ENCODE assay signal across 8 mouse cellular contexts in the genomic region with DNA sequence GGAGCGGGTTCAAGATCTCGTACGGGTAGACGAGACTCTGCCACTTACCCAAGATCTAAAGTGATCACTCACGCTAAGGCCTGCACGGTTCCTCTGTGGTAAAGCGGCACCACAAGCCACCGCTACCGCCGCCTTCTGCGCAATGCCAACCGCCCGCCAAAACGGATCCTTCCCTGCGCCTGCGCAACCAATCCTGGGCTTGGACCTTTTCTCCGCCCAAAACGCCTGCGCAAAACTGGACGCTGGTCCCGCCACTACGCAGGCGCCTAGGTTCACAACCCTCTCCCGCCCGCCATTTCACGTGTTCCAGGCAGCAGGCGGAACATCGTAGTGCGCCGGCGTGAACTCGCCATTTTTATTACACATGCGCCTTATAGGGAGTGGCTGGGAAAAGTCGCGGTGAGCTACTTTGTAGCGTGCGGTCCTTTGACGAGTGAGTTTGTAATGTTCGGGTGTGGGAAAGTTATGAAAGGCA. TPM values are rescaled to one million over a fixed set of nuclear protein-coding genes. Genes with fewer than 3 reads are reported as not detected.
DNase-seq lines count a peak whose midpoint lies in the region; ATAC-seq and TF ChIP-seq lines count a peak whose summit lies in the region.

TSS of gene Cbx5 (minus strand) at position 132 of the 475 bp plus-strand sequence.

- WGBS in heart, embryonic 11.5 days (ENCODE audit: insufficient replicate concordance): under 1% methylated on average over 39 of the region's 39 CpGs
- under 1% methylated on average over 39 of the region's 39 CpGs for WGBS in kidney, embryonic 16.5 days
- under 1% methylated on average over 39 of the region's 39 CpGs for WGBS in liver, adult 2 months

- no peaks in the 10 kb centered on the region for H3K9me3 ChIP-seq in erythroblast, embryonic 14.5 days (ENCODE audit: control insufficient read depth, low read length)
- no peaks in the 10 kb centered on the region for H3K9me3 ChIP-seq in heart, embryonic 11.5 days (replicated peaks; ENCODE audit: control insufficient read depth, low read length)
- H3K9me3 ChIP-seq in kidney, embryonic 16.5 days (ENCODE audit: low read length): no peaks in the 10 kb centered on the region

- DNase-seq in B cell, adult 2 months: peak; percentile 95 to 96
- DNase-seq in brain, embryonic 14.5 days (ENCODE audit: low read depth): peak; percentile 99
- DNase-seq in liver, adult 2 months (ENCODE audit: extremely low read depth, low read depth, low spot score): peak; percentile 88
- peak; percentile 98 for DNase-seq in splenic B cell, adult 2 months (ENCODE audit: low read depth, low spot score)

- H3K4me3 ChIP-seq in erythroblast, embryonic 14.5 days (replicated peaks): peak within 1 kb of the TSS; percentile 99
- H3K4me3 ChIP-seq in heart, embryonic 11.5 days (ENCODE audit: low read depth, low read length): peak within 1 kb of the TSS; percentile 88
- peak within 1 kb of the TSS; percentile 55 for H3K4me3 ChIP-seq in kidney, embryonic 16.5 days (ENCODE audit: low read length)
- H3K4me3 ChIP-seq in liver, adult 2 months (ENCODE audit: insufficient read depth, low read depth, low read length): peak within 1 kb of the TSS; percentile 72
- peak within 1 kb of the TSS; percentile 95 for H3K4me3 ChIP-seq in myocyte

- no peak for TF ChIP-seq CTCF in brain, embryonic 14.5 days (IDR thresholded peaks at IDR 0.05; ENCODE audit: borderline replicate concordance, extremely low read depth, insufficient read depth, insufficient read length)
- no peak for TF ChIP-seq CTCF in liver, adult 2 months (IDR thresholded peaks at IDR 0.05; ENCODE audit: low read depth, low read length)

- no peaks in the 10 kb centered on the region for H3K27me3 ChIP-seq in erythroblast, embryonic 14.5 days (ENCODE audit: control insufficient read depth)
- H3K27me3 ChIP-seq in heart, embryonic 11.5 days (ENCODE audit: control insufficient read depth, insufficient read depth, low read length): no peaks in the 10 kb centered on the region
- no peaks in the 10 kb centered on the region for H3K27me3 ChIP-seq in kidney, embryonic 16.5 days (ENCODE audit: insufficient read depth, low read length)
- H3K27me3 ChIP-seq in liver, adult 2 months (ENCODE audit: control insufficient read depth, insufficient read depth, low read length): no peaks in the 10 kb centered on the region
- H3K27me3 ChIP-seq in myocyte (ENCODE audit: control insufficient read depth, insufficient read depth, insufficient read length): no peaks in the 10 kb centered on the region
- no peaks in the 10 kb centered on the region for H3K27me3 ChIP-seq in splenic B cell, adult 2 months (ENCODE audit: control insufficient read depth, insufficient read depth, low read length, poor library complexity, severe bottlenecking)

- ATAC-seq in heart, embryonic 11.5 days (replicated peaks; ENCODE audit: insufficient number of reproducible peaks, low FRiP score, low TSS enrichment): peak; percentile 90
- peak; percentile 96 for ATAC-seq in kidney, embryonic 16.5 days (ENCODE audit: low FRiP score, low TSS enrichment)

- peak within 1 kb of the TSS; percentile 30 for H3ac ChIP-seq in myocyte (ENCODE audit: control insufficient read depth, insufficient read length)

- H3K4me1 ChIP-seq in erythroblast, embryonic 14.5 days (ENCODE audit: control insufficient read depth): peaks cover 51% of the 10 kb centered on the region
- peaks cover 18% of the 10 kb centered on the region for H3K4me1 ChIP-seq in heart, embryonic 11.5 days (ENCODE audit: control insufficient read depth, insufficient read depth, low read length)
- peaks cover 34% of the 10 kb centered on the region for H3K4me1 ChIP-seq in kidney, embryonic 16.5 days (ENCODE audit: insufficient read depth, low read length)
- H3K4me1 ChIP-seq in liver, adult 2 months (ENCODE audit: control insufficient read depth, insufficient read depth, low read length): peaks cover 9% of the 10 kb centered on the region; the same call in 1 of the 2 replicates

- peak within 1 kb of the TSS; percentile 75 for H3K4me2 ChIP-seq in heart, embryonic 11.5 days
- peak within 1 kb of the TSS; percentile 79 for H3K4me2 ChIP-seq in kidney, embryonic 16.5 days (replicated peaks; ENCODE audit: low read depth, low read length)
- H3K4me2 ChIP-seq in myocyte (ENCODE audit: low read depth): peak within 1 kb of the TSS; percentile 89

- no peaks in the 10 kb centered on the region; the same call in 1 of the 2 replicates for H3K79me2 ChIP-seq in liver, adult 2 months (ENCODE audit: control insufficient read depth, insufficient read depth, low read length)
- peaks cover 84% of the 10 kb centered on the region for H3K79me2 ChIP-seq in myocyte (ENCODE audit: control insufficient read depth, insufficient read depth)

- H3K36me3 ChIP-seq in erythroblast, embryonic 14.5 days (ENCODE audit: control insufficient read depth): peaks cover 73% of the 10 kb centered on the region
- peaks cover 16% of the 10 kb centered on the region for H3K36me3 ChIP-seq in heart, embryonic 11.5 days (ENCODE audit: control insufficient read depth, insufficient read depth, low read length)
- peaks cover 33% of the 10 kb centered on the region for H3K36me3 ChIP-seq in kidney, embryonic 16.5 days (ENCODE audit: insufficient read depth, low read length)
- H3K36me3 ChIP-seq in liver, adult 2 months (ENCODE audit: control insufficient read depth, insufficient read depth, low read length): peaks cover 28% of the 10 kb centered on the region
- peaks cover 45% of the 10 kb centered on the region for H3K36me3 ChIP-seq in myocyte (ENCODE audit: control insufficient read depth, insufficient read depth)
- H3K36me3 ChIP-seq in splenic B cell, adult 2 months (ENCODE audit: control insufficient read depth, insufficient read depth, low read length, poor library complexity, severe bottlenecking): peaks cover 12% of the 10 kb centered on the region

- H3K27ac ChIP-seq in heart, embryonic 11.5 days (ENCODE audit: low read depth, low read length): peak within 1 kb of the TSS; percentile 89
- peak within 1 kb of the TSS; percentile 98 for H3K27ac ChIP-seq in kidney, embryonic 16.5 days (ENCODE audit: low read length)
- peak within 1 kb of the TSS; percentile 85 for H3K27ac ChIP-seq in liver, adult 2 months (replicated peaks; ENCODE audit: insufficient read depth, low read depth, low read length)

- TF ChIP-seq POLR2A in brain, embryonic 14.5 days (IDR thresholded peaks at IDR 0.05; ENCODE audit: borderline replicate concordance, extremely low read depth, insufficient read depth, insufficient read length, poor library complexity, severe bottlenecking): peak; percentile 42; the same call in 1 of the 2 replicates
- TF ChIP-seq POLR2A in liver, adult 2 months (IDR thresholded peaks at IDR 0.05; ENCODE audit: extremely low read depth, insufficient read depth, low read length): peak; percentile 84
- TF ChIP-seq POLR2A in myocyte (IDR thresholded peaks at IDR 0.05; ENCODE audit: insufficient read length, low read depth): peak; percentile 88

- H3K9ac ChIP-seq in heart, embryonic 11.5 days (ENCODE audit: low read depth, low read length): peak within 1 kb of the TSS; percentile 98
- H3K9ac ChIP-seq in kidney, embryonic 16.5 days (replicated peaks; ENCODE audit: low read length): peak within 1 kb of the TSS; percentile 81
- peak within 1 kb of the TSS; percentile 76 for H3K9ac ChIP-seq in liver, adult 2 months (ENCODE audit: low read depth, low read length)

TF ChIP-seq in myocyte, 11 proteins besides CTCF, POLR2A, EP300 and RAD21:
- TF ChIP-seq CEBPB (IDR thresholded peaks at IDR 0.05; ENCODE audit: insufficient read depth, poor library complexity, severe bottlenecking): no peak
- peak; percentile 11 for TF ChIP-seq REST (IDR thresholded peaks at IDR 0.05; ENCODE audit: insufficient read depth, insufficient read length)
- TF ChIP-seq MAX (IDR thresholded peaks at IDR 0.05; ENCODE audit: low read depth): peak; percentile 66
- no peak for TF ChIP-seq TCF3 (IDR thresholded peaks at IDR 0.05; ENCODE audit: insufficient read length, low read depth)
- no peak for TF ChIP-seq MYOG (IDR thresholded peaks at IDR 0.05; ENCODE audit: control insufficient read depth in 1 of 3, insufficient read depth in 1 of 3, insufficient read length in 2 of 3, low read depth in 2 of 3)
- peak; percentile 82 for TF ChIP-seq SRF (IDR thresholded peaks at IDR 0.05; ENCODE audit: control insufficient read depth, insufficient read length, low read depth)
- TF ChIP-seq USF1 (IDR thresholded peaks at IDR 0.05; ENCODE audit: low read depth): peak; percentile 49
- peak; percentile 89 for TF ChIP-seq POLR2AphosphoS2 (IDR thresholded peaks at IDR 0.05; ENCODE audit: insufficient read length, low read depth)
- TF ChIP-seq MYOD1 (IDR thresholded peaks at IDR 0.05; ENCODE audit: control insufficient read depth in 1 of 3, insufficient read length in 2 of 3, low read depth in 2 of 3): no peak
- peak; percentile 58 for TF ChIP-seq E2F4 (IDR thresholded peaks at IDR 0.05; ENCODE audit: insufficient read depth)
- no peak for TF ChIP-seq TCF12 (IDR thresholded peaks at IDR 0.05; ENCODE audit: insufficient read depth, poor library complexity, severe bottlenecking)

RNA-seq across cellular contexts. Expression of gene Cbx5, which starts in this region (rescaled TPM):
- 101 and 118 TPM in 2 replicates for polyA plus RNA-seq in brain, embryonic 14.5 days (2012; rRNA removed)
- polyA plus RNA-seq in erythroblast, embryonic 14.5 days (2012): 0.74 and 0.95 TPM in 2 replicates
- polyA plus RNA-seq in heart, embryonic 11.5 days (2014; fragmentation: Nextera tagmentation; extraction: Ambion mirVana): 139 and 146 TPM in 2 replicates
- polyA plus RNA-seq in kidney, embryonic 16.5 days (2015; fragmentation: Nextera tagmentation; extraction: Ambion mirVana): 109 and 120 TPM in 2 replicates
- 14.1 and 14.9 TPM in 2 replicates for total RNA-seq in liver, adult 2 months (2014; rRNA removed)
- 4.2 and 5.2 TPM in 2 replicates for polyA plus RNA-seq in liver, adult 2 months (2012; rRNA removed)
- polyA plus RNA-seq in myocyte (2012; fragmentation: generic; extraction: Trizol): 54.8 TPM

Comparison
In these comparisons a context has a peak if more than half of its experiments do, and no peak if none do; other contexts are left out.
1. Peak in every context shown above with its lines: DNase-seq, ATAC-seq, H3K4me3 ChIP-seq and H3K27ac ChIP-seq.